Mouse (Mus musculus) thymus, postnatal 4 days (tissue): ENCODE data around the gene Rab17.
A peak's percentile ranks its signal among the peaks of the same experiment; 100 is the strongest.

Source experiments
- DNase-seq: peaks from one replicate; pipeline ENCODE4 v3.0.0; 2021

Rab17 gene

GRCm38 (mm10) chr1:90927929-90928574, 41.4 kb downstream of the Rab17 start:
- peak; percentile 17 for DNase-seq

GRCm38 (mm10) chr1:90927308-90927707, 42.2 kb downstream of the Rab17 start:
- DNase-seq, result no peak

- no peak for DNase-seq
These were observed 43.4 kb downstream of the Rab17 start for GRCm38 (mm10) chr1:90926030-90926429.

- DNase-seq, result no peak
These were observed 47.8 kb downstream of the Rab17 start for GRCm38 (mm10) chr1:90921687-90922086.

- no peak for DNase-seq
These were observed 52.0 kb downstream of the Rab17 start for GRCm38 (mm10) chr1:90917509-90917908.

GRCm38 (mm10) chr1:90914948-90915569, 54.4 kb downstream of the Rab17 start, which contains the start of gene Mlph:
TSS of gene Mlph (plus strand) at chr1:90915085.
- DNase-seq, result no peak

GRCm38 (mm10) chr1:90913231-90913630, 56.2 kb downstream of the Rab17 start:
- DNase-seq, result no peak

GRCm38 (mm10) chr1:90909631-90910152, 59.8 kb downstream of the Rab17 start:
- DNase-seq, result no peak

GRCm38 (mm10) chr1:90909161-90909560, 60.3 kb downstream of the Rab17 start:
- DNase-seq, result no peak
